Mouse (Mus musculus): ENCODE data around the gene Tln2. TPM values are rescaled to one million over a fixed set of nuclear protein-coding genes. Genes with fewer than 3 reads are reported as not detected.

Gene Tln2
- polyA plus RNA-seq (2015; fragmentation: Nextera tagmentation; extraction: Ambion mirVana) = 44.5 and 47.6 TPM in 2 replicates

DNA sequence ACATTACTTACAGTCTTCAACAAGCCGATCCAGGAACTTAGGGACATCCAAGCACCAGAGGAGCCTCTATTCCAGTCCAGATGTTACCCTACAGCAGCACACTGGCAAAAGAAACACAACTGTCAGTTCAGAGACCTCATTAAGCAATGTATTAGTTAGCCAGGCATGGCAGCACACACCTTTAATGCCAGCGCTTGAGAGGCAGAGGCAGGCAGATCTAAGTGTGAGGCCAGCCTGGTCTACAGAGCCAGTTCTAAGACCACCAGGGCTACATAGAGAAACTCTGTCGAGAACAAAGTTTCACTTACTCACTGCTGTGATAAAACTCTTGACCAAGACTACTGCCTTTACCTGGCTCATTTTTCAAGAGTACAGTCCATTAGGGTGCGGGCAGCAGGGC is at the start of gene Tln2:
TSS of gene Tln2 (minus strand) at position 101 of the 400 bp plus-strand sequence.
- no peaks in the 10 kb centered on the region for H3K4me1 ChIP-seq
- peaks cover 10% of the 10 kb centered on the region; the same call in 1 of the 2 replicates for H3K36me3 ChIP-seq
- no peak for ATAC-seq (ENCODE audit: low FRiP score, low read depth)
- no peak within 1 kb of the TSS for H3K4me3 ChIP-seq
- H3K9ac ChIP-seq = no peak within 1 kb of the TSS
- no peak within 1 kb of the TSS for H3K27ac ChIP-seq
- peaks cover 10% of the 10 kb centered on the region; the same call in 1 of the 2 replicates for H3K9me3 ChIP-seq
- H3K4me2 ChIP-seq (replicated peaks) = no peak within 1 kb of the TSS
- no peaks in the 10 kb centered on the region for H3K27me3 ChIP-seq
- WGBS = 91% methylated on average over 4 of the region's 4 CpGs

DNA sequence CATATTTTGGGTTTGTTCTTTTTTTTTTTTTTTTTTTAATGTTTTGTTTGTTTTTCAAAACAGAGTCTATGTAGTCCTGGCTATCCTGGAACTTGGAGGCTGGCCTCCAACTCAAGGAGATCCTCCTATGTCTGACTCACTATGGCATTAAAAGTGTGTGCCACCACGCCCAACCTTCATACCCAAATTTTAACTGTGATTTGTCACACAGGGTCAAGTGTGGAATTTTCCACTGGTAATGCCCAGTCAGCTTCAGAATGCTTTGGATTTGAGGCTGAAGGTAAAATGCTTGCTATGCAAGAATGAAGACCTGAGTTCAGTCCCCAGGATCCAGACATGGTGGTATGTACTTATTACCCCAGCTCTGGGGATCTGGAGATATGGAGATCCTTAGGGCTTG is 49.7 kb upstream of the Tln2 start:
- Histone ChIP-seq H3K4me2 (replicated peaks) (no peak overlapping the region), H3K27ac (no peak overlapping the region), H3K36me3 (no peaks in the 10 kb centered on the region), H3K4me1 (peaks cover 33% of the 10 kb centered on the region), H3K27me3 (no peaks in the 10 kb centered on the region), H3K9me3 (no peaks in the 10 kb centered on the region), H3K9ac (no peak overlapping the region), H3K4me3 (no peak overlapping the region)
- ATAC-seq (ENCODE audit: low FRiP score, low read depth) = no peak
- 93% methylated on average over 1 of the region's 1 CpGs for WGBS

DNA sequence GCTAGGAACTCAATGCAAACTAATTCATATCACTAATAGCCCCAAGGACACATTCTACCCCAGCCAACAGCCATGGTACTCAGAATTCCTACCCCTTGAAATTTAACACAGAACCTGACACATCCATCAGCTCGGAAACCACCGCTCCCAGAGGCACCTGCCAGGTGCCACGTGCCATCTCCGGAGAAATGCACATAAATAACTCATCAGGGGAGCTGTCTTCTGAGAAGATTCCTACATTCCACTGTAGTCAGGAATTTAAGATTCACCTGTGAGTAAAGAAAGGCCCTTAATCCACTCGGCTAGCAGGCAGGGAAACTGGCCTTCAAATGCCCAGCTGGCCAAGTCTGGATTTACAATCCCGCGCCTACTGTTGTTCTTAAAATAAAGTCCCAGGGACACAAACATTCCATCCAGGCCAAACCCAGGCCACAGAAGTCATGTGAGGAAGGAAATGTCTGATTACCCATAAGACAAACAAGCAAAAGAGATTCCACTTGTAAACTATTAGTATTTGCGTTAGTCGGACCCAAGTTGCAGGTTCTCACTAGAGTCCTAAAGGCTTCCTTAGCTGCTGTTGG is 48.4 kb upstream of the Tln2 start:
- Histone ChIP-seq H3K9me3 (no peaks in the 10 kb centered on the region), H3K4me2 (replicated peaks) (no peak overlapping the region), H3K9ac (no peak overlapping the region), H3K4me1 (peaks cover 37% of the 10 kb centered on the region), H3K27me3 (no peaks in the 10 kb centered on the region), H3K36me3 (no peaks in the 10 kb centered on the region), H3K27ac (no peak overlapping the region), H3K4me3 (no peak overlapping the region)
- WGBS = 60% methylated on average over 9 of the region's 9 CpGs
- ATAC-seq (ENCODE audit: low FRiP score, low read depth) = no peak

DNA sequence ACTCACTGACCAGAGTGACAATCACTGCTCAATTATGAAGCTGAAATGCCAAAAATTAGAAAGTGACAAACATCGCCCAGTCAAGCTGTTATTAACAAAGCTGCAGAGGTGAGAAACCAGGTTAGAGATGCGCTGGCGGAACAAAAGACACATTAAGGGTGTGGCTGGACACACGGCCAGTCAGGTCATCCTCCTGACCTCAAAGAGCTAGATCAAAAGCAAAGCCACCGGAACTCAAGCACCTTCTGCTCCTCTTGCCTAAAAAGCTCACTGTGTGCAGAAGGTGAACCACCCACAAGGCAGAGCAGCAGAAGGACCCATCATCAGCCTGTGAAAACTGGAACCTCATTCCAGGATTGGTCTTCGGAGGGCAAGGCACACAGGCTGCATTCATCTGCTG is 47.8 kb upstream of the Tln2 start:
- Histone ChIP-seq H3K4me2 (replicated peaks) (no peak overlapping the region), H3K4me1 (peaks cover 40% of the 10 kb centered on the region), H3K36me3 (no peaks in the 10 kb centered on the region), H3K4me3 (no peak overlapping the region), H3K27ac (no peak overlapping the region), H3K9ac (no peak overlapping the region), H3K9me3 (no peaks in the 10 kb centered on the region), H3K27me3 (no peaks in the 10 kb centered on the region)
- 67% methylated on average over 6 of the region's 6 CpGs for WGBS
- ATAC-seq (ENCODE audit: low FRiP score, low read depth) = no peak

DNA sequence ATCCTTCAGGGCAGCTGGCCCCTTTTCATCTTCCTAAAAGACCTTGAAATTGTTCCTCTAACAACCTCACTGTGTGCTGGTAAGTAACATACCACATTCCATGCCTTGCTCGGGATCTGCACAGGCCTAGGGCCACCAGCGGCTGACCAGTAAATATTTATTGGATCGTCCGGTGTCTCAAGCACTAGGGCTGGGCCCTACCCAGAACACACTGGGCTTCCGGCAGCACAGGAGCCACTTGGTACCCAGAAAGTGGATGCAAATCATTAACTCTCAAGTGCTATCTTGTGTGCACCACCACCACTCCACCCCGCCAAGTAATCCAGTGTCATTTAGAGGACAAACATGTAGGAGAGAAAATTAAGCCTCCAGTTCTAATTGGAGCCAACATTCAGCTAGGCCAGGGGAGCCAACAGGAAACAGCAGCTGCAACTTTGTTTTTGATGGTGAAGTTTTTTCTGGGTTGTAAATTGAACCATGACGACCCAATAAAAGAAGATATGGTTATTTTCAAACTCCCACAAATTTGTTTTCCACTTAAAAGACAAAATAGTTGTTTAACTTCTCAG is 46.4 kb upstream of the Tln2 start:
- no peak overlapping the region for H3K4me3 ChIP-seq
- no peaks in the 10 kb centered on the region for H3K9me3 ChIP-seq
- no peaks in the 10 kb centered on the region for H3K36me3 ChIP-seq
- ATAC-seq (ENCODE audit: low FRiP score, low read depth) = peak; percentile 34; the same call in 1 of the 2 replicates
- no peak overlapping the region for H3K27ac ChIP-seq
- H3K27me3 ChIP-seq = no peaks in the 10 kb centered on the region
- H3K9ac ChIP-seq = no peak overlapping the region
- 15% methylated on average over 7 of the region's 7 CpGs for WGBS
- peaks cover 35% of the 10 kb centered on the region for H3K4me1 ChIP-seq
- H3K4me2 ChIP-seq (replicated peaks) = no peak overlapping the region

DNA sequence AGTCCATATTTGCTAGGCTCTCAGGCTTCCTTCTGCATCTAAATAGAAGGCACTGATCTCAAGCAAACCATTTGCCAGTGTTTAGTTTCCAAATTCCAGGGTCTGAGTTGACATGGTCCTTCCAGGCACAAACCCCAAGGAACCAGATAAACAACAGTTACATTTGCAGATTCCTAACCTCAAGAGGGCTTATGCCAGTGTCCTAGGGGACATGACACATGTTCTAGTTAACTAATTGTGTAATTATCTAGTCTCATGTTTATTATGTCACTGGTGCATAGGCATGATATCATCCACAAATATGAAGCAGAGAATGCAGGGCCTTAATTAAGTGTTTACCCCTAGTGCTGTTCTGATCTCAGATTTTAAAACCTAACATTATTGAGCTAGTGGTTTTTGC is 45.4 kb upstream of the Tln2 start:
- Histone ChIP-seq H3K27ac (no peak overlapping the region), H3K27me3 (no peaks in the 10 kb centered on the region), H3K4me1 (peaks cover 35% of the 10 kb centered on the region), H3K4me2 (replicated peaks) (no peak overlapping the region), H3K4me3 (no peak overlapping the region), H3K9me3 (no peaks in the 10 kb centered on the region), H3K36me3 (no peaks in the 10 kb centered on the region), H3K9ac (no peak overlapping the region)
- no peak for ATAC-seq (ENCODE audit: low FRiP score, low read depth)

DNA sequence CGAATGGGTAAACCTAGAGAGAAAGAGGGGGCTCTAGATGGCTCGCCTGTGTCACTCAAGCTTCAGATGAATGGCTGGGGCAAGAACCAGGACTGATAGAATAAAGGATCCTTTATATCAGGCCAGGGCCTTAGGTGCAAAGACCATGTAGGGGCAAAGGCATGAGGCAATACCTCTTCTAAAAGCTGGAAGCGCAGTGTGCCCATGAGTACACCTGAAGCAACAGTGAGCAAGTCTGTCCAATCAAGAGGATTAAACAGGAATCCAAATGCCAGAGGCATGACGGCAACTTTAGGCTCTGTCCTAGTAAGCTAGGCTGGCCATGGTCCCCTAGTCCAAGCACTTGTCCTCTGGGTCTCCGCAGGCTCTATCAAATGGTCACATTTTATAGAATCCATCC is 42.8 kb upstream of the Tln2 start:
- H3K36me3 ChIP-seq = no peaks in the 10 kb centered on the region
- H3K27ac ChIP-seq = no peak overlapping the region
- WGBS = 77% methylated on average over 5 of the region's 5 CpGs
- no peak for ATAC-seq (ENCODE audit: low FRiP score, low read depth)
- peaks cover 28% of the 10 kb centered on the region for H3K4me1 ChIP-seq
- no peaks in the 10 kb centered on the region for H3K9me3 ChIP-seq
- no peak overlapping the region for H3K9ac ChIP-seq
- H3K27me3 ChIP-seq = no peaks in the 10 kb centered on the region
- H3K4me3 ChIP-seq = no peak overlapping the region
- no peak overlapping the region for H3K4me2 ChIP-seq (replicated peaks)

DNA sequence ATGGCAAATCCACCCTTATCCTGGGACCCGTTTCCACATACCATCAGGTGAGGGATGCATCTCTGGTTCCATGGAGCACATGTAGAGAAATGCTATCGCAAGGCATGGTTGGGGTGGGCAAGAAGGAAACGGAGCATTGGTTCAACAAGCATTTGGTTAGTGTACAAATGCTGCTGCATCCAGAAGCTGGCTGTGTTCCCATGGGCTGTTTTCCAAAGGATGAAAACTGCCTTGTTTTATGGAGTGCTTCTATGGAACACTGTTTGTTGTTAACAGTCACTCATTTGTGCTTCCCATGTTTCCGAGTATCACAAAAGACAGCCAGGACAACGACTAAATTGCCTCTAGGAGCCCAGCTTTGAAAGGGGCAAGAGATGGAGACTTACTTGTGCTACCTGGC is 35.7 kb upstream of the Tln2 start:
- H3K4me3 ChIP-seq = no peak overlapping the region
- peaks cover 3% of the 10 kb centered on the region; the same call in 1 of the 2 replicates for H3K9me3 ChIP-seq
- no peak overlapping the region for H3K4me2 ChIP-seq (replicated peaks)
- no peak for ATAC-seq (ENCODE audit: low FRiP score, low read depth)
- H3K9ac ChIP-seq = no peak overlapping the region
- WGBS = 88% methylated on average over 5 of the region's 5 CpGs
- no peaks in the 10 kb centered on the region for H3K4me1 ChIP-seq
- no peak overlapping the region for H3K27ac ChIP-seq
- no peaks in the 10 kb centered on the region for H3K36me3 ChIP-seq
- no peaks in the 10 kb centered on the region for H3K27me3 ChIP-seq

DNA sequence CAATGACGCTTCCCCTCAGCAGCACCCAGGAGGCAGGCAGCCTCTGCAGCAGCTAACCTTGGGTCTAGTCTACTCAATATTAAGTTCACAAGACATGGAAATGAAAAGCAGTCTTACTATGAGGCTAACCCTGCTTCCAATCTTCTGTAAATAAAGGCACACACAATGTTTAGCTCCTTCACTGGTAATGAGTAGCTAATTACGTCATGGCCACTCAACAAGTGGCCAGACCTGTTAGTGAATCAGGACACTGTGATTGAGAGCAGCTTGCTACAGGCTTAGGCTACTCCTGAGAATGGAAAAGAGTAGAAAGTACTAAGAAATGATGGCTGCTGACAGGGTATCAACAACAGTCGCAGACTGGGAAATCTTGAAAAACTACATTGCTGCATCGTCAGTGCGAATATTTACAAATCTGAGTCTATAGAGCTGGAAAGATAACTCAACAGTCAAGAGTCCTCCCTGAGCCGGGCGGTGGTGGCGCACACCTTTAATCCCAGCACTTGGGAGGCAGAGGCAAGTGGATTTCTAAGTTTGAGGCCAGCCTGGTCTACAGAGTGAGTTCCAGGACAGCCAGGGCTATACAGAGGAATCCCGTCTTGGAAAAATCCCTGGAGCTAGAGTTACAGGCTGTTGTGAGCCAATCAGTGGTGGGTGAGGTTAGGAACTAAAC is 34.1 kb upstream of the Tln2 start:
- Histone ChIP-seq H3K9me3 (peaks cover 3% of the 10 kb centered on the region; the same call in 1 of the 2 replicates), H3K4me1 (no peaks in the 10 kb centered on the region), H3K27me3 (no peaks in the 10 kb centered on the region), H3K27ac (no peak overlapping the region), H3K36me3 (no peaks in the 10 kb centered on the region), H3K4me2 (replicated peaks) (no peak overlapping the region), H3K4me3 (no peak overlapping the region), H3K9ac (no peak overlapping the region)
- WGBS = 87% methylated on average over 9 of the region's 9 CpGs
- no peak for ATAC-seq (ENCODE audit: low FRiP score, low read depth)

DNA sequence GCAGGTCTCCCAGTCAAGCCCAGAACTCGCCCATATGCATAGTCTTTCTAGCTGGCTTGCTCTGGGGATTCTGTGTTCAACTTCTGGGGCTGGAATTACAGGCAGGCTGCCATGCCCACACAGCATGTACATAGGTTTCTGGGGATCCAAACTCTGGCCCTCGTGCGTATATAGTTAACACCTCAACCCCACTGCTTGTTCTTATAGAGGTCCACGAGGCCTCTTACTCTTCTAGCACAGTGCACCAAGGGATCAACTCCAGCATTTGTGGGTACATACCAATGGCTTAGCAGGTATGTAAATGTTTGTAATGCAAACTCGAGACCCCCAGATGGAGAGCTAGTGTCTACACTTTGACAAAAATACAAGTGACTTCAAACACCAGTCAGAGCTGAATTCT is 33.2 kb upstream of the Tln2 start:
- Histone ChIP-seq H3K9me3 (peaks cover 3% of the 10 kb centered on the region; the same call in 1 of the 2 replicates), H3K27ac (no peak overlapping the region), H3K4me3 (no peak overlapping the region), H3K9ac (no peak overlapping the region), H3K27me3 (no peaks in the 10 kb centered on the region), H3K4me1 (no peaks in the 10 kb centered on the region), H3K36me3 (no peaks in the 10 kb centered on the region), H3K4me2 (replicated peaks) (no peak overlapping the region)
- 80% methylated on average over 5 of the region's 5 CpGs for WGBS
- no peak for ATAC-seq (ENCODE audit: low FRiP score, low read depth)

DNA sequence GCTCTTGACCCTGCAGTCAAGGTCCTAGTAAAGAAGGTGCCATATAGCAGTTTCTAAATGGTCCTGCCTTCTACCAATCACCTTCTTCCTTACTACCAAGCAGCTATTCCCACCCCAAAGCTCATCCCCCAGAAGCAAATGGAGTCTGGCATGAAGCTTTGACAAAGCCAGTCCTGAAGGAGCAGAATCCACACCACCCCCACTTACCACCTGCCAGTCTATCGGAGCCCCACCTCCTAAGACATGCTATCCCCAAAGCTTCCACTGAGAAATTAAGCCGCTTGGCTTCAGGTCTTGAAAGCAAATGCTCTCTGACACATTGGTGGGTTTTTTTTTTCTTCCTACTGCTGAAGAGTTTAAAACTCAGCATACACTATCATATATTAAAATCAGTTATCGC is 27.6 kb upstream of the Tln2 start:
- Histone ChIP-seq H3K9me3 (no peaks in the 10 kb centered on the region), H3K4me1 (peaks cover 15% of the 10 kb centered on the region), H3K4me3 (no peak overlapping the region), H3K36me3 (no peaks in the 10 kb centered on the region), H3K27ac (no peak overlapping the region), H3K9ac (no peak overlapping the region), H3K27me3 (no peaks in the 10 kb centered on the region), H3K4me2 (replicated peaks) (no peak overlapping the region)
- no peak for ATAC-seq (ENCODE audit: low FRiP score, low read depth)
- 84% methylated on average over 3 of the region's 3 CpGs for WGBS

DNA sequence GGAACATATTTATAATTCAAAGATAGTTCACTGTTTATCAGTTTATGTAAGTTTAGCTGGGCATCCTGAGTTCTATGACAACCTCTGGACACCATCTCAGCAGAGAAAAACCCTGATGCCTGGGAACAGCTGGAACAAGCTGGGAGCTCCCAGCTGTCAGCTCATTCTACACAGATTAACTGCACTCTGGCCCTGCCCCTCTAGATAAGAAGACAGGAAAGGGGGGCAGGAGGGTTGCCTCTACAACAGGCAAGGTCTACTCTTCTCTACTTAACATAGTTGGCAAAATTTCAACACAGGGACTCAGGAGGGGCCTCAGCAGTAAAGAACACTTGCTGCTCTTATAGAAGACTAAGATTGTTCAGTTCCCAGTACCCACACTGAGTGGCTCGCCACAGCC is 27.0 kb upstream of the Tln2 start:
- Histone ChIP-seq H3K9me3 (no peaks in the 10 kb centered on the region), H3K4me1 (peaks cover 21% of the 10 kb centered on the region), H3K27me3 (no peaks in the 10 kb centered on the region), H3K36me3 (no peaks in the 10 kb centered on the region), H3K4me3 (no peak overlapping the region), H3K27ac (no peak overlapping the region), H3K4me2 (replicated peaks) (no peak overlapping the region), H3K9ac (no peak overlapping the region)
- 76% methylated on average over 1 of the region's 1 CpGs for WGBS
- ATAC-seq (ENCODE audit: low FRiP score, low read depth) = peak; percentile 48; the same call in 1 of the 2 replicates
